Mouse (Mus musculus): Measurements from ENCODE around the gene Med22.

The Med22 gene

GRCm38 (mm10) chr2:26910124-26910993, at the start of gene Med22, which contains the start of gene Rpl7a:
Gene Med22, minus strand, starts transcription at chr2:26910677.
Gene Rpl7a, plus strand, starts transcription at chr2:26910764.
- DNase-seq (ENCODE audit: low read depth, low spot score): peak; percentile 99

DNA sequence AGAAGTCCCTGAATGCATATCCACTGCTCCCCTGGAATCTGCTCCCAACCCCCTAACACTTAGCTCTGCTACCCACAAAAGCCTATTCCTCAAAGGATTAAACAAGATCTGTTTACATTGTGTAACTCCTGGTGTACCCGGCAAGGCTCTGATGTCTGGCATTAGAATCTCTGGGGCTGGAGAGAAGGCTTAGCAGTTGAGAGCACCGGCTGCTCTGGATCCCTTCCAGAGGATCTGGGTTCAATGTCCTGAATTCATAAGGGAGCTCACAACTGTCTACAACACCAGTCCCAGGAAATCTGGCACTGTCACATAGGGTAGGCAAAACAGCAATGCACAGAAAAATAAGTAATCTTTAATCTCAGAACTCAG, 47.0 kb upstream of the Med22 start:
- no peak for DNase-seq (ENCODE audit: low read depth, low spot score)

DNA sequence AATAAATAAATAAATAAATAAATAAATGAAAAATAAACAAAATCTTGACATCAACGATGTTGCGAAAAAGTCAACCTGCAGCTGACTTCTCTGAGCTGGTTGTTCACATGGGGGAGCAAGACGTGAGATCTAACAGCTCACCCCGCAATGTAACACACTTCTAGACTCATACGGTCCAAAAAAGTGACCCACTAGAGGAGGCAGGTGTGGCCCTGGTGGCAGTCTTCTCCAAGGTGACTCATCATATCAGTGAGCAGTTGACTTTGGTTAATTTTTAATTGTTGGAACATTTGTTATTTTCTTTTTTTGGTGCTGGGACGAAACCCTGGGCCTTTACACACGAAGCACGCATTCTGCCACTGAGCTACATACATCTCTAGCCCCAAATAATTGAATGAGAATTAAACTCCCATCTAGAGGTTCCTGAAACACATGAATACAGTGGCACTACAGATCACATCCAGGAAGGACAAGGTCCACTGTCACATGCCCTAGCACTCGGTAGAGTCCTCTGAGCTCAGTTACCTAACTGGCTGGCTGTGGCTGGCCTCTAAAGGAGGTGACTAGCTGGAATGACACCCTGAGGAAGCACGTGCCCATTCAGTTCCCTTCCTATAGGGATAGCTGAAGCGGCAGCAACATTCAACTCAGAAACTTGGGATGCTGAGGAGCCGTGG, 46.5 kb upstream of the Med22 start:
- DNase-seq (ENCODE audit: low read depth, low spot score): no peak

- no peak for DNase-seq (ENCODE audit: low read depth, low spot score)
Measured at GRCm38 (mm10) chr2:26954735-26955395, 44.4 kb upstream of the Med22 start.

DNA sequence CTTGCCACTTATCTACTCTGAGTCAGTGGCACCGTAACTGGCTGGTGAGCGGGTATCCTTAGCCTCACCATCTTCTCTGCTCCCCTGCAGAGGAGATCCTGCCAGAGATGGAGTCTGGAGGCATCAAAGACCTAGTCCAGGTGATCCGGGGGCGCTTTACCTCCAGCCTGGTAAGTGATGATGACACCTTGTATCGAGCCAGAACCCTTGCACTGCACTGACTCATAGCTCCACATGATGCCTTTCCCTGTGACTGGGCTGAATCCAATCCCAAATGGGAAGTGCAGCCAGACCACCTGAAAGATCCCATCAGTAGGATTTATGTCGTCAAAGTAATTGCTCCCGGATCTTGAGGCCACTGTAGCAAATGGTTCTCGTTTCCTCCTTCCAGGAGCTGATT, 42.4 kb upstream of the Med22 start:
- DNase-seq (ENCODE audit: low read depth, low spot score): peak; percentile 59

DNA sequence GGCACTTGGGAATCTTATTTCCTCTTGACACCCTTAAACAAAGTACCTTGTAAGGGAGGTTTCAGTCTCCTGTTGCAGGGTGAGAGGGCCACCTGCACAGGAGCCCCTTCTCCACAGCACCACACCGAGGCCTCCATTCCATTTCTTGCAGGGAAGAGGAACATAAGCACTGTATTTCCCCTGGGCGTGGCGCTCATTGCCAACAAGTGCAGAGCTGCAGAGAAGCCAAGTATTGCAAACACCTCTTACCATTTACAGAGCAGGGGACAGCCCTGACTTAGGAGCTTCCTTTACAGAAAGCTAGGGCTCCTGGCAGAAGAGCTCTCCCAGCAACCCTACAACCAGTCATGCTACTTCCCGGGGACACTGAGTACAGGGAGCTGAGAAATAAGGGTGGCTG, 41.7 kb upstream of the Med22 start:
- DNase-seq (ENCODE audit: low read depth, low spot score): no peak

GRCm38 (mm10) chr2:26951346-26951905, 40.9 kb upstream of the Med22 start:
- peak; percentile 34 for DNase-seq (ENCODE audit: low read depth, low spot score)

GRCm38 (mm10) chr2:26950411-26950810, 39.9 kb upstream of the Med22 start:
- DNase-seq (ENCODE audit: low read depth, low spot score): peak; percentile 54

DNA sequence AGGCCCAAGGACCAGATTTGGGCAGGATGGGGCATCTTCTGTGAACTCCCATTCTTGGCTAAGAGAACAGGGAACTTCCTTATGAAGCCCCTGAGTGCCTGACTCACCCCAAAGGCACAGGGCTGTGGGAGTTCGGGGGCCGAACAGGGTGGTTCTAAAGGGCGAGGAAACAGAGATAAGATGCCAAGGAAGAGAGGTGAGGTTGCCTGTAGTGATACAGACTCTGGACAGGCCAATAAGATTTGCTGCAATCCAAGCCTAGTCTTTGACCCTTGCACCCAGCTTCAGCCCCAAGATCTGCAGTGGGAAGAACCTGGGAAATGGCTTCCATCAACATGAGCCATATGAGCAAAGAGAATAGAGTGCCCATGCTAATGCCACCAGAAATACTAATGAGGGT, 32.8 kb upstream of the Med22 start:
- no peak for DNase-seq (ENCODE audit: low read depth, low spot score)

DNA sequence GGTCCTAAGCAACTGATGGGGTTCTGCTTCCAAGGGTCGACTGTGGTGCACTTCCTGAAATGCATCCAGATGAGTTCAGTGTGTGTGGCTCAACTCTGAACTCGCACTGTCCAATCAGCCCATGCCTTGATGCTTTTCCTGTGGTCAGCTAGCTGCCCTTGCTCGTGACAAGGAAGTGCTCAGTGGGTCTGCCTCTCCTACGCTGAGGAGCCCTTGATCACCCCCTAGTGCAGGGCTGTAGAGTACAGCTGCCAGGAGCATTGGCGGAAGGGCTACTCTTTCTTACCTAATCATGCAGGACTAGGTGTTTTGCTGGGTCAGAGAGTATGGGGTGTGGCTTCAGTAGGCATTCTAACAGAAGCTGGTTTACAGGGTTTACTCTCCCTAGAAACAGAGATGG, 31.1 kb upstream of the Med22 start:
- no peak for DNase-seq (ENCODE audit: low read depth, low spot score)

DNA sequence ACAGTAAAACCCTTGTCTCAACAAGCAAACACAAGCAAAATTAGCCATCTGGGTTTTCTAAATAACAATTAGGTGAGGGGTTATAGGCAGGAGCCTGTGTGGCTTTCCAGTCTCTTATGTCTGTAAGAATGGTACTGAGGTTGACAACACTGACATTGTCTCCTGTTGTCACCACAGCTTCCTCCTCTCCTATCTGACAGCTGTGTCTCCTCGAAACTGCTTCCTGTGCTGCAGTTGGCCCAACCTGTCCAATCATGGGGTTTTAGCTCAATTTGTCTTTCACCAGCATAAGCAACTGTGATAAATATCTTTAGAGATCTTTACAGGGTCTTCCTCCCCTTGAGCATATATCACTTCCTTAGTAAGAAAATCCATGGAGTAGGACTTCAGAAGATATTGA, 25.9 kb upstream of the Med22 start:
- DNase-seq (ENCODE audit: low read depth, low spot score): no peak

DNA sequence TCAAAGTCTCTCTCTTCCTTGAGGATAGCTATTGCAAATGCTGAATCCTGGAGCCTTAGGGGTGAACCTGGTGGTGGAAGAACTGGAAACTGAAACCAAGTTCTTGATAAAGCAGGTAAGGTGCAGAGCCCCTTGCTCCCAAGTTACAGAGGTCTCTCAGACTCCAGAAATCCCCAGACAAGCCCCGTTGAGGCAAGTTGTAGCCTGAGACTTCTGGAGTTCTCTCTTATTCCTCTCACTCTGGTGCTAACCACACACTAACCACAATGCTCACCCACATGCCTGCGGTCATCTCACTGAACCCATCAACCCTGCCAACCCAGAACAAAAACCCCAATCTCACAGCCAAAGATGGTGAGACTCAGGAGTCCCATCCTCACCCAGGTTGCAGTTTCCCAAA, 24.8 kb upstream of the Med22 start:
- no peak for DNase-seq (ENCODE audit: low read depth, low spot score)

GRCm38 (mm10) chr2:26933304-26934055, 23.0 kb upstream of the Med22 start, which contains the start of the genes Surf4 and Stkld1:
Gene Surf4, minus strand, starts transcription at chr2:26933928.
Gene Stkld1, plus strand, starts transcription at chr2:26934047.
- peak; percentile 96 for DNase-seq (ENCODE audit: low read depth, low spot score)

DNA sequence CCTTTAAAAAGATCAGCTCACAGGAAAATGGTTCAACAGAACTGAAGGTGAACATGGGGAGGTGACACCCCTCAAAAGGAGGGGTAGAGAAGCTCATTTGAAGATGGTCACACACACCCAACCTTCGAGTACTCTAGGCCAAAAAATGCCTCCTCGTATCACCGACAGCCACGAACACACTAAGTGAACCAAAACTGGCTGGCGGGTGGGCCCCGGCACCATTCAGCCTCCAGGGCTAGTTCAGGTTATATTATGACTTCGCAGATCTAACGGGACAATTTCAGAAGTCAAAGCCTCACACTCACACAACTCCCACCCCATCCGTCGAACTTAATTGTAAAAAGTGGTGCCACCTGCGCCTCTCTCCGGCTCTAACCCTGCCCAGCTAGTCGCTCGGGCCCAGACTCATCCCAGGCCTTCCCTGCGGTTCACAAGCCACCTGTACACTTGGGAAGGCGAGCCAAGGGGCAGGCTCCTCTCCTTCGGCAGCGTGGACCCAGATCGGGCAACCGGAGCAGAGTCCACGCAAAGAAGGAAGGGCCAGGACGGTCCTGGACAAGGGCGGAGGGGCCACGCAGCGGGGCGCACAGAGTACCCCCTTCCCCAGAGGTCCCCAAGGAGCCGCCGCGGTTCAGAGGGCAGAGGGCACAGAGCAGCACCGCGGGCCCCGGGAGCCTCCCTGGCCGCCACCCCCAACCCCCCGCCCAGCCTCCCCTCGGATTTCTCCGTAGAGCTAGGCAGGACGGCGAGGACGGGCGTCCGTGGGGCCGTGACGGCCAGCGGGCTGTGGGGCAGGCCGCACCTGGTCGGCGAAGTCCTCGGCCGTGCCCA, 22.2 kb upstream of the Med22 start:
- peak; percentile 39 for DNase-seq (ENCODE audit: low read depth, low spot score)

DNA sequence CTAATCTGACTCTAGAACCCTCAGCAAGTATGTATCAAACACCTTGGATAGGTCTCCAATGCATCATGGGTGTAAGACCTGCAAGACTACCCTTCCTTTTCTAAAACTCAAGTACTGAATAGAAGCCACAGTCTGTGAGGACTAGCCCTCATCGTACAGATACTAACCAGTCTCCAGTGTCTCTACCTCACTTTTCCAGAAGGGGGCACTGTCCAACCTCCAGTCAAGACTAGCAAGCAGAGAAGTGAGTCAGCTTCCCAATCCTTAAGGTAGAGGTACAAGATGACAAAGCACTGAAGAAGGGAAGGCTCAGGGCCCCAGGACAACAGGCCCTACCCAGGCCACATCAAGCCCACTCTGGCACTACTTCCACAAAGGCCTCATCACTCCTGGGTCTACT, 19.9 kb upstream of the Med22 start:
- DNase-seq (ENCODE audit: low read depth, low spot score): peak; percentile 91

- DNase-seq (ENCODE audit: low read depth, low spot score): no peak
Measured at GRCm38 (mm10) chr2:26927745-26928476, 17.4 kb upstream of the Med22 start.

- no peak for DNase-seq (ENCODE audit: low read depth, low spot score)
Measured at GRCm38 (mm10) chr2:26921784-26922183, 11.3 kb upstream of the Med22 start.

GRCm38 (mm10) chr2:26920190-26920855, 9.8 kb upstream of the Med22 start:
- no peak for DNase-seq (ENCODE audit: low read depth, low spot score)

DNA sequence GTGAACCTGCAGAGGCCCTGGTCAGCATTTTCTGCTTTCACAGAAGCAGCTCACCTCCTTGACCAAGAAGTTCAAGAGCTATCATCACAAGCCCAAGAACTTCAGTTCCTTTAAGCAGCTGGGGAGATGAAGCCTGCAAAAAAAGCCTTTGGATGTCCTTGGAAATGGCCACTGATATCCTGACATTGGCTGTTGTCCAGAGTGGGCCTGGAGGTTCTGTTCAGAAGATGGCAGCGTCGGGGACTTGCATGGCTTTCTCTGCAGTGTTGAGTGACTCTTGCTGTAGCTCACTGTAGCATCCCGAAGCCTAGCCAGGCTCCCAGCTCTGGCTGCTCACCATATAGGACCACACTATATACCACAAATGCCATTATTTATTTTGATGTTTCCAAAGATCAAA, 9.2 kb upstream of the Med22 start:
- DNase-seq (ENCODE audit: low read depth, low spot score): no peak

All from brain, adult 2 months (tissue).